Mouse (Mus musculus): ENCODE measurements around the gene Mcrip1.
"Not testable (repeated sequence)": the region's sequence is repeated elsewhere in the genome, so short reads cannot be mapped to it uniquely, and the experiment has no call there.

Gene Mcrip1

DNA sequence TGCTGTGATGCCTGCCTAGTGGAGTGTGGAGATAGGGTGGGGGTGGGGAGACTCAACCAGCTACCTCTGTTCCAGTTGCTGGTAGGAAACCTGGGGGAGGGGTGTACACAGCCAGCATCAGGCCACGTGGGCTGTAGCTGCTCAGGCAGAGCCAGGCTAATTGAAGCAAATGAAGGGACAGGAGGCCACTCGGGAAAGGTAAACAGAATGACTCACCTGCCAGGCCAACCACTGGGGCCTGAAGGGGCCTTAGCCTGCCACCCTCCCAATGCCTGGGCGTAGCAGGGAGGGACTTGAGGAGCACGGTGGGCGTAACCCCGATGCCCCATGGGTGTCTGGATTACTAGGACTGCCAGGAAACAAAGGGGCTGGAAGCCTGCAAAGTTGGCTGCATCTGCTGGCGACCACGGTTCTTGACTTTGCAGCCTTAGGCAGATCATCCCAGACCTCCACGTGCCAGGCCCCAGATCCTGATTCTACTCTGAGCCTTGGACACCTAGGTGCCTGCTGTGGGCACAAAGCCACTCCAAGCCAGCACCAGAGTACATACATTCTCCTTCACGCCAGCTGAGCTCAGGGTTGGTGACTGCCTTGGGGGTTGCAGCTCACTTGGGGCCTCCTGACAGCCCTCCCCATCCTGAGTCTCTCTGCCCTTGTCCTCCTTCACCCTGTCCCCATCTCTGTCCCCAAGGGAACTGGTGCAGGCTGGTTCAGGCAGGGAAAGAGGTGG, 10.1 kb downstream of the Mcrip1 start:
- DNase-seq = peak; percentile 76

DNA sequence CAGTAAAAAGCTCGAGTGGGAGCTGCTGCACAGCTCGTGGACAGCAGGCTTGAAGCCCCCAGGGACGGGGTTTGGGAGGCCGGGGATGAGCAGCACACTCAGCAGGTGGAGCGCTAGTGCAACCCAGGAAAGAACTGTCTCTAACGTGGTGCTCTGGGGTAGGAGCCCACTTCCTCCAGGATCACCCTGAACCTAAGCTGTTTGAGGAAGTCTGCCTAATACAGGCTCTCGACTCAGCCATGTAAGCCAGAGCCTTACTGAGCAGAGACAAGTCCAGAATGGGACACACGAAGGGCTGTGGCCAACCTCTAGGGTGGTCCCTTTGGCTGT, 10.6 kb downstream of the Mcrip1 start:
- DNase-seq = no peak

DNA sequence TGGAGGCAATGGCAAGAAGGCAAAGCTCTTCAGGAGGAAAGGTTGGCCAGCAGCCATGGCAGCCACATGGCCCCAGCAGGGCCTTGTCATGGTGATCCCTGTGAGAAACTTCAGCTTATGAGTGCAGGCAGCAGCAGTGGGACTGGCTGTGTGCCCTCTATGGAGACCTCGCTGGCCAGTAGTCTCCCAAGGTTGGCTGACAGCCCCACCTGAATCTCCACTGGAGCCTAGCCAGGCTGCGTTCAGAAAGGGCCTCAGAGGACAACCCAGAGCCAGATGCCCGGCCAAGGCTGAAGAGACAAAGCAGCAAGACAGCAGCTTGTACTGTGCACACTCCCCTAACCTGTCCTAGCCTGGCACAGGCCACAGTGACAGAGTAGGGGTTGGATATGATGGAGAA, 11.0 kb downstream of the Mcrip1 start:
- peak; percentile 75 for DNase-seq

DNA sequence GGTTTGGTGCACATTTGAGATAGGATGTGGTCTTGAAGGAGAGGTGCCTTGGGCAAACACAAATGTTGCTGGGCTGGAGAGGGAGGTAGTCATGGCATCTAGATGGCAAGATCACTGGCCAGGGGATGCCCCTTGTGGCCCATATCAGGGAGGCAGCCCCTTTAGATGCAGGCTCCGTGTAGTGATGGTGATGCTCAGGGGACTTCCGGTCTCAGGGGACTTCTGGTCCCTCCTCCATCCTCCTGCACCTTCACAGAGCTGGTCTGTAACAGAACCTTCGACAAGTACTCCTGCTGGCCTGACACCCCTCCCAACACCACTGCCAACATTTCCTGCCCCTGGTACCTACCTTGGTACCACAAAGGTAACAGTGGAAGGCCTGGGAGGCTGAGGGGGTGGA, 13.7 kb downstream of the Mcrip1 start:
- no peak for DNase-seq

DNA sequence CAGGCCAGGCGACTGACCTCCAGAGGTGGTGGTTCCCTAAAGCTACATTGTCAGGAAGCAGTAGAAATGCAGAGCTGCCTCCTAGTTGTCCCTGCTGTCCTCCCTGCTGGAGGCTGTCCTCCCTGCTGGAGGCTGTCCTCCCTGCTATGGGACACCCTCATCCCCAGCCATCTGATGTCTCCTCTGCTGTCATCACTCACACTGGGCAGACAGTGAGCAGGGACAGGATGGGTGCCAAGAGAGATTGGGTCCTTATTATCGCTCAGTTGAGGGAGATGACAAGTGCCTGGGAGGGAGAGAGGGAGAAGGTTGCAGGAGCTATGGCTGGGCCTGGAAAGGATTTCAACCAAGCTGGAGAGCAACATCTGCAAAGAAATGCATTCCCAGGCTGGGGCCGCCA, 14.4 kb downstream of the Mcrip1 start:
- DNase-seq = no peak

DNA sequence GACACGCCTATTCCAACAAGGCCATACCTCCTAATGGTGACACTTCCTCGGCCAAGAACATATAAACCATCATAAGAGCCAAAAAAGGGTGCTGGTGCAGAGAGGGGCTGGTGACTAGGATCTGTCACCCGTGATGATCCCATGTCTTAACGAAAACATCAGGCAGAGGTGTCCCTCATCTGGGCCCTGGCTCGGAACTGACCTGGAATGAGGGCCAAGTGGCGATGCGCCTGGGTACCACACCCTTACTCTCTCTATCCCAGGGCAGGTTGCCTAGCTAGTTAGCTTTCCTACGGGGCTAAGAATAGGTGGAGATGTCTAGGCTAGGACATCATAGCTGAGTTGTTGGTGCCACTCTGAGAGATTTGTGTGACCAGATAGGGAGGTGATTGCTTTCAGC, 15.4 kb downstream of the Mcrip1 start:
- no peak for DNase-seq

DNA sequence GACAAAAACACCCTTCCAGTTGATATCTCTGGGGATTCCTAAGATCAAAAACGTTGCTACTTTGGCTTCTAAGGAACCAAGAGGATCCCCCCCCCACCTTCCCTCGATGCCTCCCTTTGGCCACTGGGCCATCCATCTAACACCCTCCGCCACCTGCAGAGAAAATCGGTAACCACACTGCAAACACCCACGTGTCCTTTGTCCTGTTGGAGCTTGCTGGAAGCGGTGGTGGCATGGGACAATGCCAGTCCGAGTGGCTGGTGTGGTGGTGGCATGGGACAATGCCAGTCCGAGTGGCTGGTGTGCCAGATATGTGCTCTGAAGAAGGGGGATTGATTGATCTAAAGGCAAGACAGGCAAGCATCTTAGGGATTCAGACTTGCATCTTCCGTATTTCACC, 17.9 kb downstream of the Mcrip1 start:
- DNase-seq = no peak

DNA sequence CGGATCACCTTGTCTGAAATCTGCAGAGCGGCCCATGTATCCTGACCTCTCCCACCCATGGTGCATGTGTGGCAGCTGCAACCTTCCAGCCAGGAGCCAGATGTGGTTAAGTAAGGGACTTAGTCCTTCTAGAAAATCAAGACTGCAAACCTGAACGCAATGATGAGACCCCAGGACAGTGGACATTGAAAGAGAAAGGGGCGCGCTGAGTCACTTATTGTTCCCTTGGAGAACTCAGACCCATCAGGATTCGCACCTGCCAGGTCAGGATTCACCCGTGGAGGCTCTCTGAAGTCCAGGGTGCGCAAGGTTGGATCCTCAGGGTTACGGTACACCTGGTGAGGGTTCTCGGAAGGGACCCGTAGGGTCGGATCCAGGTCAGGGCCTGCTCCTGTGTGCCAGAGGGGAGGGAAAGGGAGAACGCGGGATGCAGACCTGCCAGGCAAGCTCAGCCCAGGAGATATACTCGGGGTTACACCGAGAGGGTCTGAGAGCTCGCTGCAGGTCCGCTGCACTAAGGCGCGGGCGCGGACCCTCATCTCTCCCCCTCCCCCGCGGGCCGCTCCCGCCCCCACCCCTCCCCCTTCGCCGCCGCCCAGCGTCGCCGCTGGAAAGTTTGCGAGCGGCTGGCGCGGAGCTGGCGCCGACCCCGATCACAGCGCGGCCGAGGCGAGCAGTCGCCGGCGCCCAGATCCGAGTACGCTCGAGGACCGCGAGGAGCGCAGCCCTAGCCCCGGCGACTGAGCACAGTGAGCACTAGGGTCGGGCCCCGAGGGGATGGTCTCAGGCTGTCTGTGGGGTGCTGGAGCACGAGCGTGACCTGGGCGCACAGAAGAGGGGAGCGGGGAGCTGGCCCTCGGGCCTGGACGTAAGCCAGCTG, 19.2 kb downstream of the Mcrip1 start, which contains the start of gene Gcgr:
Gene Gcgr, plus strand, starts transcription at position 615 of the 880 bp plus-strand sequence.
- peak; percentile 49 for DNase-seq

DNA sequence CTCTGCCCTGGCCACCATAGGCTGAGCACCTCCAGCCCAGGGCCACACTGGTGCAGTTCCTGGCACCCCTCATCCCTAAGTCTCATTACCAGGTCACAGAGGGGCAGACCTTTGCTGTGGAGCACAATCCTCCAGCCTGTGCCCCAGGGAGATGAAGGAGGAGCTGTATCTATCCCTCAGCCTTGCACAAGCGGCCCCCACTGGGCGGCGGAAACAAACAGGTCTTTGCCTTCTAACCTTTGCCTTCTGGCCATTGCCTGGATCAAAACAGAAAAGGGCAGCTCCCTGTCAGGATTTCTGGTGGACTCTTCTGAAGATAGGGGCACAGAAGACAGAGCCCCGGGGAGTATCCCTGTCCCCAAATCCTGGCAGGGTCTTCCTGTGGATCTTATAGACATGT, 20.6 kb downstream of the Mcrip1 start:
- no peak for DNase-seq

DNA sequence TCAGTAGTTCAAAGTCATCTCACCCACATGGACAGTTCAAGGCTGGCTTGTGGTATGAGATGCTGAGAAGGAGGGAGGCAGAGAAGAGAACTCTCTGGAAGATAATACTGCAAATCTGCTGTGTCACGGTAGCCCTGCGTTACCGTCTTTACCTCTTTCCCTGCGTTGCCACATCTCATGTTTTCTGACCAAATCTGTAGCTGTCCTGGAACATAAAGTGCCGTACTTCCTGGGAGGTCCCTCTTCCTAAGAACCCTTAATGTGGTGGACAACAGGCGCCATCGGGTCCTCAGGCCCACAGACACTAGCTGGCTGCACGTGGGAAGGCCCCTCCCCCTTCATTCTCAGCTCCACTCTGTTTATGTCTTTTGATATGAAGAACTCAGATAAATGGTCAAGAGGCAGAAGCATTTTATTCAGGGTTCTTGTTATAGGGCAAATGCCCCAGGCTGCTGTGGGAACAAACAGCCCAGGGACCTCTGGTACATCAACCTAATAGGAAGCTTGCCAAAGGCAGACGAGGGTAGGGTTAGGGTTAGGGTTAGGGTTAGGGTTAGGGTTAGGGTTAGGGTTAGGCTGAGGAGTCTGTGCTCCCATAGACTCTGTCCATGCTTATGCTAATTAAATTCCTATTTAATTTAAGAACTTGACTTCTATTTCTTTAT, 21.7 kb downstream of the Mcrip1 start:
- DNase-seq = no peak

DNA sequence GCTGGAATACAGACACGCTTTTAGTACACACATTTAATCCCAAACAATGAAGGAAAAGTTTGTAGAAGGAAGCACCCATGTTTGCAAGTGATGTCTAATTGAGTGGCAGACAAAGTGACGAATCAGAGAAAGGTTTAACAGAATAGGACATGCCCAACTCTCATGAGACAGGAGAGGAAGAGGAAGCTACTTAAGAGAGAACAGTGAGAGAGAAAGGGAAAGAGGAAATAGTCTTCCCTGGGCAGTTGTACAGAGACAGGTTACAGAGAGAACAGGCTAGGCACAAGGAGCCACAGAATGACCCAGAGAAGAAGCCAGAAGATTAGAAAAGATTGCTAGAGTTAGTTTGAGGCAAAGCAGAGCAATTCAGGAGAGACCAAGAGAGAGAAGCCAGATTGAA, 23.6 kb downstream of the Mcrip1 start:
- DNase-seq = no peak

DNA sequence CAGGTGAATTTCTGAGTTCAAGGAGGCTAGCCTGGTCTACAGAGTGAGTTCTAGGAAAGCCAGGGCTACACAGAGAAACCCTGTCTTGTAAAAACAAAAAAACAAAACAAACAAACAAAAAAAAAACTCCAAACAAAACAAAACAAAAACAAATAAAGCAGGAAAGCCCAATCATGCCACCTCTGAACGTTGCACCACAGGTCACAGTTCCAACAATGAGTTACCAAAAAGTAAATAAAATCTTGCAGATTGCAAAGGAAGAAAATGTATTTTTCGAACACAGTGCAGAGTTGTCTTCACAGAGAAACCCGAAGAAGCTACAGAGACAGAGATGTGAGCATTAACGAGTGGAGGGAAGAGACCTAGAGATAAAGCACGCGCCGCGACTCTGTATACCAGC, 26.9 kb downstream of the Mcrip1 start:
- no peak for DNase-seq

DNA sequence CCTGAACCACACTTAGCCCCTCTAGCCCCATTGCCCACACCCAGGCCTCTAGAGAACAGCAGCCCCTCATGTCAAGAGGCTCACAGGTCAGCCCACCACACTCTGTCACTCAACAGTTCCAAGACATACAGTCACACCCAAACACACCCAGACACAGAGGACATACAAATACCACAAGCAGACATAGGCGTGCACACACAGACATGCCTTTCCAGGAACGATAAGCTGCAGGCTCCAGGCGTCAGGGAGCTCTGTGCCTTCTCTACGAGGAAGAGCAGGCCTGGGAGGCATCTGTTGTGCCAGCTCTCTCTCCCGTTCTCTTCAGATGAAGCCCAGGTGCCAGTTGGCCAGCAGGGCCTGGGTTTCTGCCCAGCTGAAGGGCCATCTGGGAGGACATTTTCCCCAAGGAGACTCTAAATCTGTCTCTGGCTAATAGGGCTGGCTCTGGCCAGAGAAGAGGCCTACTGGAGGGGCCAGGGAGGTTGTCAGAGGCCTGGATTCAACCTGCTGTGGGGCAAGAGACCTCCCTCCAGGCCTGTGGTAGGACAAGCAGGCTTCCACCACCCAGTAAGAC, 28.5 kb downstream of the Mcrip1 start:
- no peak for DNase-seq

DNA sequence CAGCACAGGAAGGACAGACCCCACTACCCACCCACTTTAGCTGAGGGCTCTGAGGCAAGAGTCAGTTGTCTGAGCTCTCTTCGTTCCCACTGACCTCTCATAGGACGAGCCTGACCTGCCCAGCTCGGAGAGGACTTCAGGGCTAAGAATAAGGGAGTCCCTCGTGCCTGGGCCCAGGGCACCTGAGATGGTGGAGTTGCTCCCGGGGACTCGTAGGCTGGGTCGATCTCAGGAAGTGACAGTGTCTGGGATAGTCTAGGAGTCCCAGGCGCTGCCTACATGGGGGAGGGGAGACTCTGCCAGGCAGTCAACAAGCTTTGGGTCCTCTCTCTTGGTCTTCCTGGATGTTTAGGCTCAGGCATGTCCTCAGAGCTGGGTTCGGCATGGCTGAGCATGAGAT, 29.0 kb downstream of the Mcrip1 start:
- no peak for DNase-seq

DNA sequence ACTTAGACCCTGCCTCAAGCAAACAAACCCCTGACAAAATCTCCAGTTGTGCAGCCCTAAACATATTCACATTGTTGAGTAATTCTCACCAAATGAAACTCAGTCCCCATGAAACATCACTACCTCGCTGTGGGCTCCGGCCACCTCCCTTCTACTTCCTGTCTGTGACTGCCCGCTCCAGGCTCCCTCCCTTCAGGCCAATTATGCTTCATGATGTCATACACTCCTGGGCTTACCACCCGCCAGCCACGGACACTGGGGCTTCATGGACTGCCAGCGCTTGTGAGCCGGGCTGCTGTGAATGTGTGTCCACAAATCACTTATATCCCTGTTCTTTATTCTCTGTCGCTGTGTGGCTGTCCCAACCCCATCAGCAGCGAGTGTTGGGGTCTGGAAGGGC, 29.8 kb downstream of the Mcrip1 start:
- DNase-seq = peak; percentile 72

DNA sequence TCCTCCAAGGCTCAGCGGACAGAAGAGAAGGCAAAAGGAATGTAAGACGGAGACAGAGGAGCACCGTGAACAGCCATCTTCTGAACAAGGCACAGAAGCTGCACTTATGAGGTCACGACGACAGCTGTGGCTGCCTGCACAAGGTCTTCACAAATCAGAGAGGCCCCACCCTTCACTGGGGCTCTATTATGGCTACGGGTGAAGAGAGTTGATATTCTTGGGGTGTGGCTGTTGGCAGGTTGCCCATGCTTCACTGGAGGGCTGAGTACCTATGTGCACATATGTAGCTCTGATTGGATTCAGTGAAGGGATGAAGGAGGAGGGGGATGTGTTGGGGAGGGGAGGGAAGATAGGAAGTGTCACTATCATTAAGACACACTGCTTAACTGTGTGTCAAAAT, 31.0 kb downstream of the Mcrip1 start:
- DNase-seq = no peak

DNA sequence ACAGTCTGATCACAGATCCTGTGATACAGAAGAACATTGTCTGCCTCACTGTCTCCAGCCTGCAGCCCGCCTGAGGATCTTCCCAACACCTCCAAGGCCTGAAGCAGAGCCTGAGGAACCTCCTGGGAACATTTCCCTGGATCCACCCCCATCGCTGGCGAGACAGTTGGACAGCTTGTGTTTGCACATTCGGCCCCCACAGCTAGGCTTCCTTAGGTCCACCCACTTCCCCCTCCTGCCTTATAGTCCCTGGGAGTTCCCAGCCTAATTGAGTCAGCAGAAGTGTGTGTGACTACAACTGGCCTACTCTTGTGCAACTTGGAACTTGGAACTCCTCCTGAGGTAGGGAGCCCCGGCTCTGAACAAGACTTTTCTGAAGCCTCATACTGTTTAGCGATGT, 31.5 kb downstream of the Mcrip1 start:
- peak; percentile 40 for DNase-seq

DNA sequence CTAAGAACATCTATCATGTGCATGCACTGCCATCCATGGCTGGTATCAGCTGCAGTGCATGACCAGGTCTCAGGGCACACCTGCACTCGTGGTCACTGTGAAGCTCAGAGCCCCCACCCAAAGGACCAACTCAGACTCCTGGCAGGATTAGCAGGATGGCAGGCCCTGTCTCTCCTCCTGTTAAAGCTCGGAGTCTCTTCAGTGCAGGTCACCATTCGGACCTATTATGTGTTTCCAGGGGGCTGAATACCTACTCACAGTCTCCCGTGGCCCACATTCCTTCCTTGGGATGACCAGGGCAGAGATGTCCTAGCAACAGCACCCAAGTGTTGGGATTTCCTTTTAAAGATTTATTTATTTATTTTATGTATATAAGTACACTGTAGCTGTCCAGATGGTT, 32.4 kb downstream of the Mcrip1 start:
- no peak for DNase-seq

DNA sequence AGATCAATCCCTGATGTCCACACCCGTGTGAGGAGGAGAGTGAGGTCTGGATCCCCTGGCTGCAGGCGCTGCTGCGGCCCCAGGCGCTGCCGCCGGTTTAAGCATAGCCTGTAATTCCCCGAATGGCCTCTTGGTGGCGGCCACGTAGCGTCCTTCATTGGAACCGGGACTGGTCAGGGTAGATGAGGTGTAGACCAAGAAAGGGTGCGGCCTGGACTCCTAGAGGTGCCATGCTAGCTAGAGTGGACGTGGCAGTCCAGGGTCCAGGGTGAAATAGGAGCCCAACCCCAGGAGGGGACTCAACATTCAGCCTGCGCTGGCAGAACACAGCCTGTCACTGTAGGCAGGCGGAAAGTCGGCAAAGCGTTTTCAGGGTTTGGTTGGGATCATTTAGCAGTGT, 33.9 kb downstream of the Mcrip1 start:
- DNase-seq = peak; percentile 93

DNA sequence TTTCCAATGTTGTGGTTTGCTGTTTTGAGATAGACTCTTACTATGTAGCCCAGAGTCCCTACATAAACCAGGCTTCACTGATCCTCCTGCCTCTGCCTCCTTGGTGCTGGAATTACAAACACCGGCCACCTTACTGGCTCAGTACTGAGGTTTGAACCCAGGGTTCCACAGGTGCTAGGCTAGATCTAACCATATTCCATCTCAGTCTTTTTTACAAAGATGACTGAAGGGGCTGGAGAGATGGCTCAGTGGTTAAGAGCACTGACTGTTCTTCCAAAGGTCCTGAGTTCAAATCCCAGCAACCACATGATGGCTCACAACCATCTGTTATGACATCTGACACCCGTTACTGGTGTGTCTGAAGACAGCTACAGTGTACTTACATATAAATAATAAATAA, 35.3 kb downstream of the Mcrip1 start:
- DNase-seq = not testable (repeated sequence)

DNA sequence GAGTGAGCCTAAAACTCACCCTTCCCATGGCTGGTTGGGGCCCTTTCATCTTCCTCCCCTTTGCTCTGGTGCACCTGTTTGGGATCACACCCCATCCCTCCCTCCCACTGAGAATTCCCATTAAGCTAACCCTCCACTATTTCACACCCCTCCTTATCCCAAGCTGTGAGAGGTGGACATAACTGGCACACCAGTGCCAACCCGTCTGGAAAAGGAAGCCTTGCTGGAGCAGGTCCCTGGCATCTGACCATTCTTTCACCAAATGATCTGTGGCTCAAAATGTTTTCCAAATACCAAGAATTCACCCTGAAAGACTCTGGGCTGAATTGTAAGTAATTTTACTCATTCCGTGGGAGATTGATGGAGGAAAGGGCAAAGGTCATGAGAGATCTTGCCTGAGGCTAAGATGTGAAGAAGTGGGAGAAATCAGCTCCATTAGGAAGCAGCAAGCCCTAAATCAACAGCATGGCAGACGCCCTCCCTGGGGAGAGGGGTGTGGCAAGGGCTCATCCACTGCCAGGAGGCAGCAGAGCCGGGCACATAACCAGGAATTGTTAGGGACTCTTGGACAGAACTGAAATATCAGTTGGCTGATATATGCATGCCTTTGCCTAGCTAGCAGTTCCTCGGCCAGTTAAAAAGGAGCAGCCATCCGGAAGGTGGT, 36.6 kb downstream of the Mcrip1 start:
- DNase-seq = no peak

DNA sequence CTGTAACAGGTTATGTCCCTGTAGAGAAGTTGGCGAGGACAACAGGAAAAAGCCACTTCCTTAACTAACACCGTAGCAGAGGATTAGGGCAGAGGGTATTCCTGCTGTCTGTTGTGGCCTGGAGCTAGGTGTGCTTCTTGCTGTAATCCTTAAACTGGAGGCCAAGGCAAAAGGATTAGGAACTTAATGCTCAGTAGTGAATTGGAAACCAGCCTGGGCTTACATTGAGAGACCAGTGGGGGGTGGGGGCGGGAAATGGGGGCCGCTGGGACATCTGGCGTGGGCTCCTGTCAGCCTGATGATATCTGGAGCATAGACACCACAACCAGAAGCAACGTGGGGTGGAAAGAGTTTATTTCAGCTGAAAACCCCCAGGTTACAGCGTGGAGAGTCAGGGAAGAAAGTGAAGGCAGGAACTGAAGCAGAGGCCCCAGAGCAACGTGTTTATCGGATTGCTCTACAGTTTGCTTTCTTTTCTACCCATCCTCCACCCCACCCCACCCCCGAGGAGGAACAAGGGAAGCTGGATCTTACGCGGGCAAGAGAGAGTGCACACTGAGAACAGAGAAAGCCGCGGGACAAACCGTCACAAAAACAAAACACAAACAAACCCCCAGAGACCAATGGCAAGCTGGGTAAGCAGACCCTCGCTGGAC, 39.0 kb downstream of the Mcrip1 start:
- no peak for DNase-seq

Measured in kidney, postnatal 10 days (tissue).